Mouse (Mus musculus) megakaryocyte-erythroid progenitor cell, adult 5-6 weeks (primary cell): ENCODE results near the gene Chit1. TPM values are rescaled to one million over a fixed set of nuclear protein-coding genes. Genes with fewer than 3 reads are reported as not detected.
A peak's percentile ranks its signal among the peaks of the same experiment; 100 is the strongest.

Experiments
- ATAC-seq: replicated peaks from 2 replicates; pipeline ENCODE4 v1.8.0; 2016; ENCODE audit warnings: mild to moderate bottlenecking, inconsistent platforms; ENCODE audit not compliant: severe bottlenecking, poor library complexity, low FRiP score, low TSS enrichment
- total RNA-seq, 2 experiments: library from RNA; stranded (forward) in 1 of 2; stranded (reverse) in 1 of 2; fragments of 200-1000, 215-1000 nt in 1 of 2; fragments of >200 nt in 1 of 2; fragmentation: Nextera tagmentation in 1 of 2; gene quantifications; 2 replicates each; pipeline ENCODE4 v1.2.3; 2014 to 2017

Chit1 gene
- total RNA-seq (2014; fragmentation: Nextera tagmentation) = not detected in 2 replicates
- total RNA-seq (2017) = not detected in 2 replicates

GRCm38 (mm10) chr1:134110979-134111378 is at the start of gene Chit1:
Gene Chit1 (plus strand): TSS chr1:134111242.
- peak; percentile 77 for ATAC-seq

DNA sequence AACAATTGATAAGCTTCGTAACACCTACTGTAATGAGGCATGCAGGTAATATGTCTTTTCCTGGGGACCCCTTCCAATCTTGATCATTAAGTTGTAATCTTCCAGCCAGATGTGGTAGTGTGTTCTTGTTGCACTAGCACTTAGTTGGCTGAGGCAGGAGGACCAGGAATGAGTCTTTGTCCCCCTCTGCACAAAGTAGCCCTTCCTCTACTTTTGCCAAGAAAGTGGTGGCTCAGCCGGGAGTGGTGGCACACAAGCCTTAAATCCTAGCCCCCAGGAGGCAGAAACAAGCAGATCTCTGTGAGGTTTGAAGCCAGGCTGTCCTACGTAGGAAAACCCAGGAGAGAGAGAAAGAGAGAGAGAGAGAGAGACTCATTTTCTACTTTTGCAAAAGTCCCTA is 49.1 kb upstream of the Chit1 start:
- no peak for ATAC-seq

DNA sequence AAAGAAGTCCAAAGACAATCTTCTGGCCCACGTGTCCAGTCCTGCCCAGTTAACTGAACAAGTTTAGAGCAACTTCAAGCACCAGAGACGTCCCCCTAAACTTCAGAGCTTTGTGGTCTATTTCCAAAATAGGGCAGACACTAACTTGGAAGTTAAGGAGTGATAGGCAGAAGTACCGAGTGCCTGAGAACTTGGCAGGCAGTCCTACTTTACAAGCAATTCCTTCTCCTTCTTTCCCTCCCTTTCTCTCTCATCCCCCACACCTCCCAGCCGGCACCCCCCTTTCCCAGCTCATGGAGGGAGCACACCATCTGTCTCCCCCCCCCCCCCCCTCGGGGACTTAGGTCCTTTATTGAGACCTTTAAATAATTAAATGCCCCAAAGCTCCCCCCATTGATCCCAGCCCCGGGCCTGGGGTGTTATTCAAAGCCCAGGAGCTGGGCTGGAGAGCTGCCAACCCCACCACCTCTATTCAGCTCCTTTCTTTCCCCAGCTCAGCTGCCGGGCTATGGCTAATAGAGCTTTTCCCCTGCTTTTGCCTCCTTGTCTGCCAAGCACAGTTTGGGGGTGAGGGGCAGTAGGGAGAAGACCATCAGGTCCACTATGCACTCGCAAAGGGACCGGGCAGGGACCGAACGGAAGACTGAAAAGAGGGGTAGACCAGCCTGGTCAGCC is 48.5 kb upstream of the Chit1 start:
- ATAC-seq = no peak

DNA sequence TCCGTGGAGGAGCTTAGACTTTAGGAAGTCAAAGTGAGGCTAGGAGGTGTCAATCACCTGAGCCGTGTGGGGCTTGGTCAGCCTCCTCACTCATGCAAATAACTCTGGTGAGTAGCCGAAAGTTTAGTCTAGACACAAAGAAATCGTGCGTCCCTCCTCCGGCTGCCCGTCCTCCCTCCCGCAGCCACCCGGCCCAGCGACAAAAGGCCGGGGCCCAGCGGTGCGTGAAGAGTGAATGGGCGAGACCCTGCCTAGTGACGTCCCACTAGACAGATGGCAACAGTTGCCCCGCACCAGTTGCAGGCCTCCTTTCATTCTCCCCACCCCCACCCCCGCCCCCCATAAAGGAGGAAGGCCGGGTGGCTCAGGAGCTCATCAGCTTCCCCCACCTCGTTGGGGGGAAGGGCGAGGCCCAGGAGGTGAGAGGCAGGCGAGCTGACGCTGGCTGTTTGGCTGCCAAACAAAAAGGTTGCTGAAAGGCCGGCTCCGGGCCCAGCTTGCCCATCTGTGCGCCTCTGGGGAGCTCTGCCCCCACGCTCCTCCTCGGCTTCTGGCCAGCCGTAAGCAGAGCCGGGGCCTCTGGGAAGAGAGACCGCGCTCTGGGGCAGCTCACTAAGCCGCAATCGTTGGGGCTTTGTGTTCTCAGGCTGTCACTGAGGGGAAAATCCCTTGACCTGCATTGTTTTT is 47.8 kb upstream of the Chit1 start:
- no peak for ATAC-seq

DNA sequence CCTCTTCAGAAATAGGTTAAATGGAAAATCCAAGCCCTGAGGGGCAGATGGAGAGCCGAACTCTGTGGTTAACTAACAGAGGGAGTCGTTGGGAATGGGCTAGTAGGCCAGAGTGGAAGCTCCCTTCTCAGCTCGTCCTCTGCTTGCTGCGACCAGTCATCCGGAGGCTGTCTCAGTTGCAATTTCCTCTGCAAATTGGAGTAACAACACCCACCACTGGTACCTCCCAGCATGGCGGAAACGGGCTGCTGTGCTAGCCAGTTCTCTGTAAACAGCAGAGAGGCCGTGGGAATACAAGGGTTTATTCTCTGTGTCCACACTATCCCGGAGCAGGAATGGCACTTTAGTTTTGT is 47.3 kb upstream of the Chit1 start:
- no peak for ATAC-seq

DNA sequence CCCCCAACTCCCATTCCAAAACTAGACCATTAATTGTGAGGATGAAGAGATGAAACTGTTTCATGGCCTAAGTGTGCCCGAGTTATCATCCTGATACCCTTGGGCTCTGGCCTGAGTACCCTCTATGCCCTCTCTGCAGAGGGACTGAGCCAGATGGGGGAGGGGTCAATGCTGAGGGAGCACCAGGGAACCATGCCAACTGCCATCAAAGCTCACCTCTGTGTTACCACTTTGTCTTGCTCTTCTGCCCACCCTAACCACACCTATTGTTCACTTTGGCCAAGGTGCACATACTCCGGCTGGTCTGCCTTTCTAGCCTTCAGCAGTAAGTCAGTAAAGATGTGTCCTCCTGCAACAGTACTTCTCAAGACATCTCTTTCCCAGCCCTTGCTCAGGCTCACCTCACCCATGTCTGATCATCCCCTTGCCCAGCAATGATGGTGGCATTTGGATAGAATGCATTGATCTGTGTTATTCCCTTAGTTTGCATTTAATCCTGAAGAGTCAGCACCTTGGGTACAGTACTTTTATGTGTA is 46.7 kb upstream of the Chit1 start:
- ATAC-seq = no peak

DNA sequence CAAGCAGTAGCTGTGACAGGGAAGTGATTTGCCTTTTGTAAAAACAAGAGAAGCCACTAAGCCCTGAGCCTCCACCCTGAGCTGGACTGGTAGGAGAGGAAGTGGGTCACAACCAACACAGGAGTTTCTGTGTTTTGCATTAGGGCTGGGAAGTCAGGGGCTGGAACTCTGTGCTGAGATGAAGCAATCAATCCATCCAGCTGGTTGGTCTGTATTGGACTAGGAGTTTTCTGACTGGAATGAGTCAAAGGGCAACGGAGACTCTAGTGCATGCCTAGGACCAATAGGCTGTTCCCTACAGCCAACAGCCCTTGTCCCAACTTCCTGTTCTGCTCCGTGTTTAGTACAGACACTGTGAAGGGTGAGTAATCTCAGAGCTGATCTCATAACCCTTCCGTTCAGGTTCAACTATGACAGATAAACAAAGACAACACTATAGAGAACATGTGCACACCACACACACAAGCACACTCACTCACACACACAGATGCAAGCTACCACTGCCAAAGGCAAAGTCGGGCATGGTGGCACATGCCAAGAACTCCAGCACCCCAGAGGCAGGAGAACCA is 45.7 kb upstream of the Chit1 start:
- no peak for ATAC-seq

DNA sequence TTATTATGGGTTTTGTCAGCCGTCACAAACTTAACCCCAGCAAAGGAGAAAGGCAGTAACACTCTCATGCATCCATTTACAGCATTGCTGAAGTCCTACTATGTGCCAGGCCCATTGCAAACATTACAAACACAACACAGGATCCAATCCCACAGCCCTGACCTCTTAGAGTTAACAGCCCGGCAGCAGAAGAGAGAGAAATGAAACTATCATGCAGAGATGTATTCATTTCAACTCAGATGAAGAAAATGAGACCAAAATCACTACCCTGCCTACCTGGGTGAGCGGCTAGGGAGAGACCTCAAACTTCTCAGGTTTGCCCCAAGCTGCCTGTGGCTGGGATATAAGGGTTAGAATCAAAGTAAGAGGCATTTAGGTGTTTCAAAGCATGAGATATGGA is 44.5 kb upstream of the Chit1 start:
- ATAC-seq = no peak

GRCm38 (mm10) chr1:134067143-134067619 is 43.9 kb upstream of the Chit1 start:
- ATAC-seq = peak; percentile 39; the same call in 1 of the 2 replicates

DNA sequence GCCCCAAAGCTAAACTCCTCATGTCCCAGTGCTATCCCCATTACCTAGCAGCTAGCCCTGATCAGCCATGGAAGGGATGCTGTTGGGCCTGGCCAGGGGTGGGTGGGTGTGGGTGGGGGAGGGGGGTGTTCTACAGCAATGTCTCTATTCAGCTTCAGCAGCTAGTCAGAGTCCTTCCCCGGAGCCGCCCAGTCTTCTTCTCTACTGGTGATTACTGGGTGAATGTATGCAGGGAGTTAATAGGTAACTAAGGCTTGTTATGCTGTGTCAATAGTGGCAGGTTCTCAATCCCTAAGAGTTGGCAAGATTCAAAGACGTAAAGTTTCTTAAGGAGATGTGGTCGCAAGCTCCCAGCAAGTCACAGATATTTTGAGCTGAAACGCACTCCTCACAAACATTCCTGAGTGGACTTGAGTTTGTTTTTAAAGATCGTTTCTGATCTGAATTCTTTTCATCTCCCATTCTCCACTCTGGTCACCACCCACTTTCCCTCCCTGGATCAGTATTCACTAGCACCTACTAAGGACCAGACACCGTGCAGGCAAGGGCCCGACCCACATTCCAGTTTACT is 40.9 kb upstream of the Chit1 start:
- ATAC-seq = no peak

DNA sequence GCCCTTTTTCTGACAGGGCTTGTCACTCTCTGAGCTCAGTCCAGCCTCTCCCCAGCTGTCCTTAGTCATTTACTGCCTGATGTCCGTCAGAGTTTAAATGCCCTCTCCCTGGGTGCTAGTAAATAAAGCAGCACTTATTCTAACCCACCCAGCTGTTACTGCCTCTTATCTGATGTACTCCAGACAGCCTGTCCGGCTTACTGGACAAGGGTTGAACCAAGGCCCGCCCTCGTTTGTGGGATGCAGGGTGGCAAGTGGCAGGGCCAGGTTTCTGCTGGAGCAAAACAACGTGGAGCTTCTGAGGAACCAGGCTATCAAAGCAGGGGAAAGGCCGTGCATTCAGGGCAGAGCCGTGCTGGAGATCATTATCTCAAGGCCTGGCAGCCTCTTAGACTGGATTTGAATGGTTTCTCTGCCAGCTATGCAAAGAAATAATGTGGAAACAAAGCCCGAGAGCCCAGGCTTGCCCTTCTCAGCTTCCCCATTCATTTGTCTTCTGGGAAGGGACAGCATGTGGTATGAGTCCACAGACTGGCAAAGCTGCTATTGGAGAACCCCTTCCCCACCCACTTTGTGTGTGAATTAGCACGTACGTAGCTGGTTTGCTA is 39.5 kb upstream of the Chit1 start:
- no peak for ATAC-seq

DNA sequence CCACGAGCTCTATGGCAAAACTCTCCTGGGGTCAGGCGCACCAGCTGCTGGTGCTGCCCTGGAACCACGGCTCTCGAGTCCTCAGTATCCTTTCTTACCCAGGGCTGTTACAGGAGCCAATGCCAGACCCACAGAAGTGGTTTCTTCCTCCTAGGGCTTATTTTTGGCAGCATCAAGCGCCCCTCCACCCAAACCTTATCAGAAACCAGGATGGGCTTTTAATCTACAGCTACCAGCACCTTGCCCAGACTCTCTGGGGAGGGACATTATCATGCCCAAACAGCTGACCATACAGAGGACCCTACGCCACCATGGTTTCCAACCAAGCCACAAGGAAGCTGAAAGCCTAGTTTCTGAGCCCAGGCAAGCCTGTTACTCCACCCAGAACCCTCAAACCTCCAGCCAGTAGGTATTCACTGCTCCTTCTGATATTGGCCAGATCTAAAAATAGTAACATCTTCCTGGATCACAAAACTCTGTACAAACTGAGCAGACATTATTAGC is 37.9 kb upstream of the Chit1 start:
- ATAC-seq = peak; percentile 87

DNA sequence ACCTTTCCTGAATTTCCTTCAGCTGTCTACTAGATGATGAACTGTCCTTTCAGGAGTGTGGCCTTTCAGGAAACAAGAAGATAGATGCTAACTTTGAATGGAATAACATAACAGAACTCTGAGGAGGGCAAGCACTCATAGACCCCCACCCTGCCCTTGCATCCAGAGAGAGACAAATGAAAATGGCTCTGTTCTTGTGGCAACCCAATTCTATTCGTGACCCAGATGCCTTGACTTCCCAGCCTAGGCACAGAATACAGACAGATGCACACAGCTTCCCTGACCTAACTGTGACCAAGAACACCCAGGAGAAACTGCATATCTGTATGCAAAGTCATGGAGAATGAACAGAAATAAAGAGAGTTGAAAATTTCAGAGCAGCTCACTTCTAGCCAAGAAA is 37.4 kb upstream of the Chit1 start:
- no peak for ATAC-seq

GRCm38 (mm10) chr1:134074184-134074583 is 36.9 kb upstream of the Chit1 start:
- ATAC-seq = no peak

GRCm38 (mm10) chr1:134074606-134075005 is 36.4 kb upstream of the Chit1 start:
- no peak for ATAC-seq

DNA sequence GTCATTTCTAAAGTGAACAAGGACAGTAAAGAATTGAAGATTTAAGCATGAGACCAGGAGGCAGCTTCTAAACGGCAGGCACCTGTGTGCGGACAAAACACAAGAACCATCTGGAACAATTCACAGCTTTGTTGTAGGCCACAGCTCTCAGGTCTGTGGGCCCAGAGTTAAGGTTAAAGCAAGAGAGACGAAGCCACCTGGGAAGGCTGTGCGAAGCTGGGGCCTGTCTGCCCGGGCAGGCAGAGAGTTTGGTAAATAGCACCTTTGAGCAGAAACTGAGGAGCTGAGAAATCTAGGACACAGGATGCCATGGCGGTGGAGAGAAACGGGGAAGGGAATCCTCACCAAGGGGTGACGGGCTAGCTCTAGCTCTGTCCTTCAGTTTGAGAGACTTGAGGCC is 35.5 kb upstream of the Chit1 start:
- no peak for ATAC-seq

DNA sequence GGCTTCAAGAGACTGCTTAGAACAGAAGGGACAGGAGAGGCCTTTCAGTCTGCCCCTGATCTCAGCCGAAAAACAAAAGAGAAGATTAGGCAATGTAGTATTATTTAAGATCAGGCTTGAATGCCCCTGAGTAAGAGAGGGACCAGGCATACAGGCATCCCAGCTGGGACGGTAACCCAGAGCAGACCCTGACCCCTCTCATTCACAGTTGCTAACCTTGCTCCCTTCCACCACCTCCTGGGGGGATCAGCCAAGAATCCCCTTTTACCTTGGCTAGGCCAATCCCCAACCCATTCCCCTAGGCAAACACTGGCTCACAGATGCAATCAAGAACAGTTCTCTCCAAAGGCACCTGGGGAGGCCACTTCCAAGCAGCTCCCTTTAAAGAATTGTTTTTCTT is 34.3 kb upstream of the Chit1 start:
- no peak for ATAC-seq

- no peak for ATAC-seq
Measured at GRCm38 (mm10) chr1:134077389-134078060, 33.5 kb upstream of the Chit1 start.
